Mouse (Mus musculus) ES-E14 (cell line): ENCODE data around the gene Thoc6. TPM values are rescaled to one million over a fixed set of nuclear protein-coding genes. Genes with fewer than 3 reads are reported as not detected.

ENCODE experiments used
- DNase-seq: peaks from one replicate; pipeline ENCODE4 v3.0.0-alpha.2; 2013; ENCODE audit warnings: low read depth, low spot score
- H3K27ac ChIP-seq: 2 replicates; pipeline ENCODE4 v1.5.1; 2012; ENCODE audit warnings: low read depth, mild to moderate bottlenecking, low read length, moderate library complexity, mixed read lengths; ENCODE audit not compliant: poor library complexity, insufficient read depth, severe bottlenecking
- H3K36me3 ChIP-seq: 2 replicates; pipeline ENCODE4 v1.6.1; 2012; ENCODE audit warnings: mild to moderate bottlenecking, low read length, moderate library complexity, mixed read lengths; ENCODE audit not compliant: control insufficient read depth, poor library complexity, insufficient read depth, severe bottlenecking
- H3K4me1 ChIP-seq, 2 experiments: fragments of 150-350 bp in 1 of 2; sonication (generic) in 1 of 2; 2 replicates each; pipeline ENCODE4 v1.6.1; 2012; ENCODE audit warnings: low read length in 2 of 2, mild to moderate bottlenecking in 1 of 2, mixed read lengths in 1 of 2; ENCODE audit not compliant: control insufficient read depth in 2 of 2, insufficient read depth in 2 of 2, poor library complexity in 1 of 2
- H3K4me3 ChIP-seq, 2 experiments: fragments of 150-350 bp in 1 of 2; sonication (generic) in 1 of 2; 2 replicates each; pipeline ENCODE4 v1.5.1; 2012; ENCODE audit warnings: low read length in 2 of 2, low read depth in 1 of 2, mild to moderate bottlenecking in 1 of 2, mixed read lengths in 1 of 2; ENCODE audit not compliant: insufficient read depth in 1 of 2, poor library complexity in 1 of 2, severe bottlenecking in 1 of 2
- H3K9ac ChIP-seq: 2 replicates; pipeline ENCODE4 v1.6.1; 2012; ENCODE audit warnings: low read depth, mild to moderate bottlenecking, low read length, mixed read lengths; ENCODE audit not compliant: poor library complexity, insufficient read depth, severe bottlenecking
- H3K9me3 ChIP-seq: fragments of 150-350 bp; sonication (generic); 2 replicates; pipeline ENCODE4 v1.6.1; 2012; ENCODE audit warnings: low read depth, mild to moderate bottlenecking, low read length; ENCODE audit not compliant: control insufficient read depth, insufficient read depth
- CHD2 ChIP-seq: IDR thresholded peaks from 2 replicates; pipeline ENCODE4 v1.6.1; 2014; ENCODE audit warnings: mild to moderate bottlenecking, low read depth, low read length, inconsistent platforms
- HCFC1 ChIP-seq: IDR thresholded peaks from 2 replicates; pipeline ENCODE4 v1.6.1; 2012; ENCODE audit warnings: low read length, inconsistent platforms, borderline replicate concordance; ENCODE audit not compliant: insufficient read depth
- MAFK ChIP-seq: IDR thresholded peaks from 2 replicates; pipeline ENCODE4 v1.6.1; 2014; ENCODE audit warnings: mild to moderate bottlenecking, low read depth, low read length, inconsistent platforms; ENCODE audit not compliant: insufficient read depth
- ZC3H11A ChIP-seq: IDR thresholded peaks from 2 replicates; pipeline ENCODE4 v1.6.1; 2012; ENCODE audit warnings: low read depth, mild to moderate bottlenecking, inconsistent platforms, low read length, borderline replicate concordance
- ZNF384 ChIP-seq: IDR thresholded peaks from 2 replicates; pipeline ENCODE4 v1.6.1; 2012; ENCODE audit warnings: low read depth, low read length, inconsistent platforms
- in situ Hi-C, 2 experiments: fragments of 600-800 bp; cut with MboI; formaldehyde crosslinking; loops; one replicate each; pipeline ENCODE4 v1.15.1; 2025; ENCODE audit warnings: low sequenced_read_pairs in 2 of 2, inconsistent platforms in 1 of 2; ENCODE audit not compliant: unreplicated experiment in 2 of 2
- total RNA-seq: library from RNA; depleted of rRNA; stranded (reverse); fragments of 300-350 nt; gene quantifications from 2 replicates; pipeline ENCODE4 v1.2.3, GENCODE M21; 2012

The Thoc6 gene
- total RNA-seq, 1 experiment: 53.7 TPM

- peaks cover 2 to 27% of the 10 kb centered on the region in 2 experiments; a peak in 3 of 4 replicates for H3K4me1 ChIP-seq
- H3K36me3 ChIP-seq: peaks cover 8% of the 10 kb centered on the region; the same call in 1 of the 2 replicates
- H3K9me3 ChIP-seq: no peaks in the 10 kb centered on the region
- DNase-seq: no peak
- H3K9ac ChIP-seq: peak overlapping the region; percentile 85
- H3K27ac ChIP-seq: no peak overlapping the region
- in situ Hi-C loops: no loop called here
- H3K4me3 ChIP-seq: peak overlapping the region; percentile 83 to 84
- no peak for TF ChIP-seq CHD2
- TF ChIP-seq HCFC1: no peak
- no peak for TF ChIP-seq ZC3H11A
- no peak for TF ChIP-seq MAFK
- TF ChIP-seq ZNF384: no peak
These were observed 2.9 kb upstream of the Thoc6 start for GRCm38 (mm10) chr17:23676473-23677031.

GRCm38 (mm10) chr17:23675564-23676281 is 2.0 kb upstream of the Thoc6 start:
- Histone ChIP-seq H3K9me3 (no peaks in the 10 kb centered on the region), H3K9ac (peak overlapping the region; percentile 85; the same call in 1 of the 2 replicates), H3K36me3 (peaks cover 3% of the 10 kb centered on the region; the same call in 1 of the 2 replicates), H3K4me3 (peak overlapping the region; percentile 83 to 84), H3K27ac (peak overlapping the region; percentile 36; the same call in 1 of the 2 replicates), H3K4me1 (peaks cover 2 to 23% of the 10 kb centered on the region in 2 experiments; a peak in 3 of 4 replicates)
- TF ChIP-seq MAFK (no peak), HCFC1 (0 out of 2 replicates have a peak, but pooled peaks have one; percentile 22)
- no peak for DNase-seq
- in situ Hi-C loops: no loop called here

- peaks cover 0 to 27% of the 10 kb centered on the region in 2 experiments; a peak in 3 of 4 replicates for H3K4me1 ChIP-seq
- peak overlapping the region in 1 of 2 experiments; percentile 83; a peak in 2 of 4 replicates for H3K4me3 ChIP-seq
- peaks cover 8% of the 10 kb centered on the region for H3K36me3 ChIP-seq
- TF ChIP-seq ZNF384 (no peak), MAFK (no peak), CHD2 (no peak), HCFC1 (no peak), ZC3H11A (no peak)
- H3K9me3 ChIP-seq: no peaks in the 10 kb centered on the region
- H3K9ac ChIP-seq: no peak overlapping the region
- no peak overlapping the region for H3K27ac ChIP-seq
- no peak for DNase-seq
- in situ Hi-C loops: no loop called here
These were observed 1.4 kb upstream of the Thoc6 start for GRCm38 (mm10) chr17:23675127-23675526.

DNA sequence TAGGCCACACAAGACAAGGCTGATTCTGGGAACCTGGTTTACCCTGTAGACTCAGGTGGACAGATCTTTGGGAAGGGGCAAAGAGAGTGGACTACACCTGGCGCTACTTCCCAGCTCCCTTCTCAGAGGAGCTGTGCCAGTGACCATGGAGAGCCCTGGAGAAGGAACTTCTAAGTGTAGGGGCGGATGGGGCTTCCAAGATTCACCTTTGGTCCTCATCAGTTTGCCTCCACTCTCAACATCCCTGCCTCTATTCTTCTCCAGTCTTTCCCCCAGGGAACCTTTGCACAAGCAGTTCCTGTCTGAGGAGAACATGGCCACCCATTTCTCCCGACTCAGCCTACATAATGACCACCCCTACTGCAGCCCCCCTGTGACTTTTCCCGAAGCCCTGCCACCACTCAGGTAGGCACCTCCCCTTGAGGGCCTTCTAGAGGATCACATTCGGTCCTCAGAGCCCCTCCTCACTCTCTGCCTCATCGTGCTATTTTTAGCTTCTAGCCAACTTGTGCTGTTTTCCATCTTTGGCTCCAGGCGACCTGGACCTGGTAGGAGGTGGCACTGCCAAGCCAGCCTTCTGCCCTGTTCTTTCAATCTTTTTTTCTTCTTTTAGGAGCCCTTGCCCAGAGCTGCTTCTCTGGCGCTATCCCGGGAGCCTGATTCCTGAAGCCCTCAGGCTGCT is 730 bp upstream of the Thoc6 start:
- Histone ChIP-seq H3K9me3 (no peaks in the 10 kb centered on the region), H3K4me1 (peaks cover 0 to 31% of the 10 kb centered on the region in 2 experiments; a peak in 3 of 4 replicates), H3K27ac (no peak overlapping the region), H3K9ac (peak overlapping the region; percentile 70), H3K4me3 (peak overlapping the region; percentile 85 to 96), H3K36me3 (peaks cover 14% of the 10 kb centered on the region)
- TF ChIP-seq ZNF384 (no peak), ZC3H11A (no peak), MAFK (no peak), HCFC1 (no peak)
- DNase-seq: no peak
- in situ Hi-C loops: no loop called here
